Mouse (Mus musculus): Measurements from ENCODE around the gene Xrcc6.
A peak's percentile ranks its signal among the peaks of the same experiment; 100 is the strongest.

The Xrcc6 gene

GRCm38 (mm10) chr15:82081161-82081560 lies 93.5 kb downstream of the Xrcc6 start:
- peak; percentile 42 for DNase-seq (ENCODE audit: low read depth, low spot score)

DNA sequence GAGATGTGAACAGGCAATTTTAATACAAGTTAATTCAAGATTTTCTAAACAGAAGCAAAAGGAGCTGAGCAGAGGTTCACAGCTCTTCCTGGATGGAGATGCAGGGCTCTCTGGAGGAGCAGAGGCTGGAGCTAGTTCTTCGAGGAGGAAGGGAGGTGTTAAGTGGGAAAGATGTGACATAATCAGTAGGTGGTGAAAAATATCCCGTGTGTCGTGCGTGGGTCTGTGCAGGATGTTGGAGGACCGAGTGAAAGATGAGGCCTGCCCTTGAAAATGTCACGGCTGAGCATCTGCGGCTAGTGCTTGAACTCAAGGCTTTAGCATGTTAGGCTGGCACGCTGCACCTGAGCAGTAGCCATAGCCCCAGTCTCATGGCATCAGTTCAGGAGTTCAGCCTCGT lies 98.0 kb downstream of the Xrcc6 start:
- no peak for DNase-seq (ENCODE audit: low read depth, low spot score)

DNA sequence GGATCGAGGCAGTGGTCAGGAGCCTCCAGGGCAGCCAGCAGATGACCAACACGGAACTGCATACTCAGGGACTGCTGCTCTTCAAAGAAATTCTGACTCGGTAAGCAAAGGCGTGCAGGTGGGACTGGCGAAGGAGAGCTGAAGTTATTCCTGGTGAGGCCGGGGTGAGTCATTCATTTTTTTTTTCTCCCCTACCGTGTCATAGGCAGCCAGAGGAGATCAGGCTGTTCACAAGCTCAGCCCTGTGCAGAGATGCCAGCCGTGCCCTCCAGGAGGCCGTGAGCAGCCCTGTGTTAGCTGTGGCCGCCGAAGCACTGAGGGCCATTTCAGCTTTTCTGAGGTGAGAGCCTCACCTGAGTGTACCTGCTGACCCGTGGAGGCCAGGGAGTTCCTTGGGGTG lies 98.5 kb downstream of the Xrcc6 start:
- no peak for DNase-seq (ENCODE audit: low read depth, low spot score)

DNA sequence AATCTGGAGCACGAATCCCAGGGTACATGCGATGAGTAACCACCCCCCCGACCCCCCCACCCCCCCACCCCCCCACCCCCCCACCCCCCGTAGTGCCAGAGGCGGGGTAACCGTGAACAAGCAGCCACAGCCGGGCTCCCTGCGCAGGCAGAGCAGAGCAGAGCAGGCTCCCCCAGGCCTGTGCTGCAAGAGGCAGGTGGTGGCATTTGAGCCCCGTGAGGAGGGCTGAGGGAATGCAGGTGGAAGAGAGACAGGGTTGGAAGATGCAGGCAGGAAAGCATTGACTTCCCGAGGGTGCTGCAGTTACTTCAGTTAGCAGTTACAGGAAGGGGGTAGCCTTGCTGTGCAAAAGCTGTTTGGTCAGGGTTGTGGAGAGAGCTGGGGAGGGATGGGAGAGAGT lies 99.6 kb downstream of the Xrcc6 start:
- DNase-seq (ENCODE audit: low read depth, low spot score) = peak; percentile 65
